Mouse (Mus musculus) midbrain, postnatal 0 days (tissue): ENCODE measurements around the gene Sema6b. TPM values are rescaled to one million over a fixed set of nuclear protein-coding genes. Genes with fewer than 3 reads are reported as not detected.

ENCODE experiments used
- ATAC-seq: fragments of 200-750 bp; cut with Nextera tagmentation; 2 replicates; pipeline ENCODE4 v1.8.0; 2017; ENCODE audit warnings: moderate number of reproducible peaks, mild to moderate bottlenecking, moderate TSS enrichment, moderate library complexity; ENCODE audit not compliant: low FRiP score
- DNase-seq: peaks from one replicate; pipeline ENCODE4 v3.0.0-alpha.2; 2015; ENCODE audit warnings: low spot score
- H3K27ac ChIP-seq: fragments of 300-500 bp; sonication (generic); 2 replicates; pipeline ENCODE4 v1.5.1; 2014; ENCODE audit warnings: low read depth, mild to moderate bottlenecking, low read length, mixed read lengths
- H3K27me3 ChIP-seq: fragments of 300-500 bp; sonication (generic); 2 replicates; pipeline ENCODE4 v1.6.1; 2014; ENCODE audit warnings: low read length, control low read depth, mixed read lengths; ENCODE audit not compliant: insufficient read depth
- H3K36me3 ChIP-seq: fragments of 300-500 bp; sonication (generic); 2 replicates; pipeline ENCODE4 v1.6.1; 2014; ENCODE audit warnings: low read length, control low read depth, mixed read lengths; ENCODE audit not compliant: insufficient read depth
- H3K4me1 ChIP-seq: fragments of 300-500 bp; sonication (generic); 2 replicates; pipeline ENCODE4 v1.6.1; 2014; ENCODE audit warnings: mild to moderate bottlenecking, control low read depth, antibody characterized with exemption, low read length, mixed read lengths; ENCODE audit not compliant: insufficient read depth
- H3K4me2 ChIP-seq: fragments of 300-500 bp; sonication (generic); 2 replicates; pipeline ENCODE4 v1.6.1; 2014; ENCODE audit warnings: low read depth, mild to moderate bottlenecking, low read length, mixed read lengths; ENCODE audit not compliant: poor library complexity, severe bottlenecking
- H3K4me3 ChIP-seq: fragments of 300-500 bp; sonication (generic); 2 replicates; pipeline ENCODE4 v1.5.1; 2014; ENCODE audit warnings: low read depth, mild to moderate bottlenecking, low read length, moderate library complexity
- H3K9ac ChIP-seq: fragments of 300-500 bp; sonication (generic); replicated peaks from 2 replicates; pipeline ENCODE4 v1.6.1; 2014; ENCODE audit warnings: mild to moderate bottlenecking, low read length, moderate library complexity, mixed read lengths; ENCODE audit not compliant: poor library complexity, severe bottlenecking
- H3K9me3 ChIP-seq: fragments of 300-500 bp; sonication (generic); 2 replicates; pipeline ENCODE4 v1.6.1; 2016; ENCODE audit warnings: low read length, control low read depth
- CTCF ChIP-seq: IDR thresholded peaks from 2 replicates; pipeline ENCODE4 v1.5.1; 2016; ENCODE audit warnings: antibody characterized with exemption, mild to moderate bottlenecking
- WGBS: fragments of 180-500 bp; shearing (Covaris S2); extraction: QIAGEN DNeasy Blood & Tissue Kit; methylation state at CpG from one replicate; pipeline ENCODE4 v1.1.7; 2014; 5-methylcytosine and 5-hydroxymethylcytosine counted together
- polyA plus RNA-seq: library from polyadenylated mRNA; unstranded; fragments of >200 nt; fragmentation: Nextera tagmentation; extraction: Ambion mirVana; gene quantifications from 2 replicates; pipeline ENCODE4 v1.2.1, GENCODE M21; 2015
- total RNA-seq: library from RNA; depleted of rRNA; stranded (reverse); fragments of >200 nt; gene quantifications from 2 replicates; pipeline ENCODE4 v1.2.3, GENCODE M21; 2014

The Sema6b gene
- total and polyA plus RNA-seq, 2 experiments from 2014 or later = 17.4 to 106 TPM

- Histone ChIP-seq H3K9ac (no peak overlapping the region), H3K4me2 (no peak overlapping the region), H3K9me3 (no peaks in the 10 kb centered on the region), H3K4me3 (no peak overlapping the region), H3K27ac (no peak overlapping the region), H3K36me3 (peaks cover 28% of the 10 kb centered on the region), H3K27me3 (no peaks in the 10 kb centered on the region), H3K4me1 (no peaks in the 10 kb centered on the region)
- 66% methylated on average over 10 of the region's 10 CpGs for WGBS
- no peak for TF ChIP-seq CTCF
- DNase-seq (no peak), ATAC-seq (no peak)
Observed at GRCm38 (mm10) chr17:56173401-56174046, 33.4 kb upstream of the Sema6b start.

GRCm38 (mm10) chr17:56171881-56172280, 31.7 kb upstream of the Sema6b start:
- no peaks in the 10 kb centered on the region for H3K27me3 ChIP-seq
- no peak for DNase-seq
- no peak for TF ChIP-seq CTCF
- H3K36me3 ChIP-seq = peaks cover 18% of the 10 kb centered on the region
- no peak overlapping the region for H3K9ac ChIP-seq
- no peak overlapping the region for H3K4me2 ChIP-seq
- H3K4me3 ChIP-seq = no peak overlapping the region
- no peak overlapping the region for H3K27ac ChIP-seq
- H3K9me3 ChIP-seq = no peaks in the 10 kb centered on the region
- WGBS = 92% methylated on average over 17 of the region's 17 CpGs
- H3K4me1 ChIP-seq = no peaks in the 10 kb centered on the region
- ATAC-seq = no peak

GRCm38 (mm10) chr17:56171456-56171855, 31.3 kb upstream of the Sema6b start:
- H3K4me2 ChIP-seq = no peak overlapping the region
- no peak overlapping the region for H3K27ac ChIP-seq
- no peak overlapping the region for H3K4me3 ChIP-seq
- no peaks in the 10 kb centered on the region for H3K27me3 ChIP-seq
- DNase-seq = peak; percentile 32
- ATAC-seq = no peak
- TF ChIP-seq CTCF = no peak
- 74% methylated on average over 9 of the region's 9 CpGs for WGBS
- no peaks in the 10 kb centered on the region for H3K9me3 ChIP-seq
- H3K36me3 ChIP-seq = peaks cover 13% of the 10 kb centered on the region
- H3K4me1 ChIP-seq = no peaks in the 10 kb centered on the region
- H3K9ac ChIP-seq = no peak overlapping the region

- Histone ChIP-seq H3K36me3 (peaks cover 10% of the 10 kb centered on the region; the same call in 1 of the 2 replicates), H3K4me2 (no peak overlapping the region), H3K4me1 (no peaks in the 10 kb centered on the region), H3K9me3 (no peaks in the 10 kb centered on the region), H3K9ac (no peak overlapping the region), H3K27me3 (no peaks in the 10 kb centered on the region), H3K4me3 (no peak overlapping the region), H3K27ac (no peak overlapping the region)
- WGBS = 20% methylated on average over 10 of the region's 10 CpGs
- DNase-seq (peak; percentile 48), ATAC-seq (0 out of 2 replicates have a peak, but pooled peaks have one; percentile 21)
- no peak for TF ChIP-seq CTCF
Observed at GRCm38 (mm10) chr17:56170636-56171035, 30.5 kb upstream of the Sema6b start.

GRCm38 (mm10) chr17:56169830-56170229, 29.7 kb upstream of the Sema6b start:
- Histone ChIP-seq H3K4me2 (no peak overlapping the region), H3K4me3 (no peak overlapping the region), H3K27ac (no peak overlapping the region), H3K9me3 (no peaks in the 10 kb centered on the region), H3K9ac (no peak overlapping the region), H3K27me3 (no peaks in the 10 kb centered on the region), H3K4me1 (no peaks in the 10 kb centered on the region), H3K36me3 (peaks cover 10% of the 10 kb centered on the region; the same call in 1 of the 2 replicates)
- TF ChIP-seq CTCF = no peak
- WGBS = 63% methylated on average over 6 of the region's 6 CpGs
- no peak for DNase-seq
- no peak for ATAC-seq

- ATAC-seq = no peak
- no peaks in the 10 kb centered on the region for H3K36me3 ChIP-seq
- 0 out of 2 replicates have a peak, but pooled peaks cover 7% of the 10 kb centered on the region for H3K27me3 ChIP-seq
- no peak overlapping the region for H3K27ac ChIP-seq
- peaks cover 6% of the 10 kb centered on the region for H3K4me1 ChIP-seq
- H3K4me3 ChIP-seq = no peak overlapping the region
- no peaks in the 10 kb centered on the region for H3K9me3 ChIP-seq
- DNase-seq = no peak
- no peak overlapping the region for H3K4me2 ChIP-seq
- H3K9ac ChIP-seq = no peak overlapping the region
- no peak; the same call in 1 of the 2 replicates for TF ChIP-seq CTCF
- WGBS = 44% methylated on average over 11 of the region's 11 CpGs
Observed at GRCm38 (mm10) chr17:56165671-56166070, 25.5 kb upstream of the Sema6b start.
